Mouse (Mus musculus) olfactory bulb, adult 2 months (tissue): ENCODE measurements at regions not wholly inside any gene's neighbourhood (a gene's known extent, or its start where the extent isn't known, plus 50 kb on each side); places are given as distances from the start of the nearest gene placed in this dataset.

Experiments used
- H3K27ac ChIP-seq: fragments of 200-500 bp; 2 replicates; pipeline ENCODE4 v1.5.1; 2012; ENCODE audit warnings: low read depth, low read length; ENCODE audit not compliant: insufficient read depth
- H3K4me1 ChIP-seq: fragments of 200-500 bp; 2 replicates; pipeline ENCODE4 v1.6.1; 2012; ENCODE audit warnings: low read length; ENCODE audit not compliant: control insufficient read depth, insufficient read depth
- H3K4me3 ChIP-seq: fragments of 200-500 bp; 2 replicates; pipeline ENCODE4 v1.5.1; 2012; ENCODE audit warnings: mild to moderate bottlenecking, low read depth, low read length, moderate library complexity; ENCODE audit not compliant: insufficient read depth
- CTCF ChIP-seq: fragments of 200-500 bp; IDR thresholded peaks from 2 replicates; pipeline ENCODE4 v1.5.1; 2012; ENCODE audit warnings: low read depth, mild to moderate bottlenecking, low read length, moderate library complexity; ENCODE audit not compliant: insufficient read depth
- POLR2A ChIP-seq: fragments of 200-500 bp; IDR thresholded peaks from 2 replicates; pipeline ENCODE4 v1.6.1; 2012; ENCODE audit warnings: mild to moderate bottlenecking, low read depth, low read length, moderate library complexity; ENCODE audit not compliant: insufficient read depth
- WGBS: fragments of 180-500 bp; shearing (Covaris S2); methylation state at CpG from one replicate; pipeline ENCODE4 v1.1.7; 2018; 5-methylcytosine and 5-hydroxymethylcytosine counted together

DNA sequence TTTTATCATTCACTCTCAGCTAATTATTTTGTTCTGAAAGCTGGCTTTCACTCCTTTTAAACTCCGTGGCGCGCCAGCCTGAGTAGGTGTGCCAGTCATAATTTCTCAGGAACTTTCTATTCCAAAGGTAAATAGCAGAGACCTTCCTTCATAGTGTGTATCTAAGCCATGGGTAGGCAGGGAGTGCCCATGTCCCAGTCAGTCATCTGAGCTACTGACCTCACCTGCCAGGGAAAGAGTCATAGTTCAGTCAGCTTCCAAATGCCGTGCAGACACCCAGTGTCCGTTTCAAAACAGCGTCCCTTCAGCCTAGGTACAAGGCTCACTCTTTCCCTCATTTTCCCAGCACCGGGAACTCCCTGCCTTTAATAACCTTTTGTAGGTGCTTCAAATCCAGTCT lies 269.7 kb downstream of the Gm19410 start:
- TF ChIP-seq POLR2A (no peak), CTCF (no peak)
- H3K27ac ChIP-seq = no peak overlapping the region
- no peak overlapping the region for H3K4me3 ChIP-seq
- 95% methylated on average over 7 of the region's 7 CpGs for WGBS
- no peaks in the 10 kb centered on the region for H3K4me1 ChIP-seq

DNA sequence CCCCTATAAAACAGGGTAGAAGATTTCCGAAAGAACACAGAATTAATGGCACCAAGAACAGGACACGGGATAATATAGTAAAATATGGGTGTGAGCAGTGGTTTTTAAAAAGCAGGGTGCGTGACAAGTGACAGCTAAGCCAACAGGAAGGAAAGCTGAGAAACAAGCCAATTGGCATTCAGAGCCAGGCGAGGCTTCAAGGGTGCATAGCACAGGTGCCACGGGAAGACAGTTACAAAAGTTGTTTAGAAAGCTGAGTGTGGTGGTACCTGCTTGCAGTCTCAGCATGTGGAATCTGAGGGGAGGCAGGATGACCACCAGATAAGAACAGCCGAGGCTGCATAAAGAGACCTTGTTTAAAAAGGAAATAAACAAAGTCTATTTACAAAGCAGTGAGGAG lies 270.7 kb downstream of the Gm19410 start:
- no peak for TF ChIP-seq CTCF
- no peak for TF ChIP-seq POLR2A

DNA sequence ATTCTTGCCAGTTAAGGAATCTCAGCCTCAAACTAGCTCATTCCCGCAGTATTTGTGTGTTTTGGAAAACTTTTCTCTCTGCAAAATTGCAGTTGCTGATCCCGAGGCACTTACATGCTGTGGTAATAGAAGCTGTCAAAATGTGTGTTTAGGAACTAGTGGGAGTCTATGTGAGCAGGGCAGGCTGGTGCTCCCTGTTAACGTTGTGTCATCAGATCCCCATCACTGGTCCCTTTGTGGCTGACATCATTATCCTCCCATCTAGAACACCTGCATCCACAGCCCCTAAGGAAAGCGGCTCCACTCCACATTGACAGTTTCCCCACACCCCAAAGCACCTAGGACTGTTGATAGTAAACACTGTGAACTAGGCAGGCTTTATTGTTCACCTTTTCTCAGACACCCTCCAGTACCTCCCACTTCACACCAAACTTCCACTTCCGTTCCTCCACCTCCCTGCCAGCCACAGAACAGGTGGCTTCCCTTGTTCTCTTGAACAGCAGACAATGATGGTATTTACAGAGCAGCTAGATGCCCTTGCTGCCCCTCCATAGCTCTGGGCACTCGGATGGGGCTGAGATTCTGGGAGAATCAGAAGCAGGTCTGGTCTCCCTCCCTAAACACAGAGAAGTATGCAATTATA lies 275.8 kb downstream of the Gm19410 start:
- no peak overlapping the region for H3K4me3 ChIP-seq
- 56% methylated on average over 6 of the region's 6 CpGs for WGBS
- H3K4me1 ChIP-seq = no peaks in the 10 kb centered on the region
- H3K27ac ChIP-seq = no peak overlapping the region
- TF ChIP-seq CTCF = no peak
- no peak for TF ChIP-seq POLR2A

More for the DNA sequence above, 270.7 kb downstream of the Gm19410 start:
- WGBS = 78% methylated on average over 6 of the region's 6 CpGs
- no peak overlapping the region for H3K27ac ChIP-seq
- H3K4me1 ChIP-seq = no peaks in the 10 kb centered on the region
- H3K4me3 ChIP-seq = no peak overlapping the region

DNA sequence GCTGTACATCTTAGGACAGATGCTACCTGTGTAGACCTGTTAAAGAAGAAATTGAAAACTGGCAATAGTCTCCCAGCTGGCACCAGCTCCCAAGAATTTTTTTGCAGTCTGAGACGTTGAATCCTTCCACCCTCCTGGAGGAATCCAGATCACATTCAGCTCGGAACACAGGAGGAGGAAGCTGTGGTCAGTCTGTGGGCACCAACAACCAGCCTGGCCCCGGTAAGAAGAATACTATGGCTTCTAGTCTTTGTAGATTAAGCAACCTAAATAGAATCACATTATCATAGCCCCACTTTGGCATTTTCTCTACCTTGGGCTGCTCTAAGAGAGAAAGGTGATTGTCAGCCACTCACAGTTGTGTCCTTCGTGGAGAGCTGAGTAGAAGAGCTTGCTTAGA lies 277.0 kb downstream of the Gm19410 start:
- TF ChIP-seq CTCF (no peak), POLR2A (no peak)
- no peak overlapping the region for H3K4me3 ChIP-seq
- H3K4me1 ChIP-seq = no peaks in the 10 kb centered on the region
- WGBS = 78% methylated on average over 4 of the region's 4 CpGs
- H3K27ac ChIP-seq = no peak overlapping the region
